Mouse (Mus musculus) midbrain, postnatal 0 days (tissue): Measurements from ENCODE around the gene Psen2. TPM values are rescaled to one million over a fixed set of nuclear protein-coding genes. Genes with fewer than 3 reads are reported as not detected.
A peak's percentile ranks its signal among the peaks of the same experiment; 100 is the strongest.

Experiments
- ATAC-seq: fragments of 200-750 bp; cut with Nextera tagmentation; 2 replicates; pipeline ENCODE4 v1.8.0; 2017; ENCODE audit warnings: moderate number of reproducible peaks, mild to moderate bottlenecking, moderate TSS enrichment, moderate library complexity; ENCODE audit not compliant: low FRiP score
- DNase-seq: peaks from one replicate; pipeline ENCODE4 v3.0.0-alpha.2; 2015; ENCODE audit warnings: low spot score
- H3K27ac ChIP-seq: fragments of 300-500 bp; sonication (generic); 2 replicates; pipeline ENCODE4 v1.5.1; 2014; ENCODE audit warnings: low read depth, mild to moderate bottlenecking, low read length, mixed read lengths
- H3K27me3 ChIP-seq: fragments of 300-500 bp; sonication (generic); 2 replicates; pipeline ENCODE4 v1.6.1; 2014; ENCODE audit warnings: low read length, control low read depth, mixed read lengths; ENCODE audit not compliant: insufficient read depth
- H3K36me3 ChIP-seq: fragments of 300-500 bp; sonication (generic); 2 replicates; pipeline ENCODE4 v1.6.1; 2014; ENCODE audit warnings: low read length, control low read depth, mixed read lengths; ENCODE audit not compliant: insufficient read depth
- H3K4me1 ChIP-seq: fragments of 300-500 bp; sonication (generic); 2 replicates; pipeline ENCODE4 v1.6.1; 2014; ENCODE audit warnings: mild to moderate bottlenecking, control low read depth, antibody characterized with exemption, low read length, mixed read lengths; ENCODE audit not compliant: insufficient read depth
- H3K4me2 ChIP-seq: fragments of 300-500 bp; sonication (generic); 2 replicates; pipeline ENCODE4 v1.6.1; 2014; ENCODE audit warnings: low read depth, mild to moderate bottlenecking, low read length, mixed read lengths; ENCODE audit not compliant: poor library complexity, severe bottlenecking
- H3K4me3 ChIP-seq: fragments of 300-500 bp; sonication (generic); 2 replicates; pipeline ENCODE4 v1.5.1; 2014; ENCODE audit warnings: low read depth, mild to moderate bottlenecking, low read length, moderate library complexity
- H3K9ac ChIP-seq: fragments of 300-500 bp; sonication (generic); replicated peaks from 2 replicates; pipeline ENCODE4 v1.6.1; 2014; ENCODE audit warnings: mild to moderate bottlenecking, low read length, moderate library complexity, mixed read lengths; ENCODE audit not compliant: poor library complexity, severe bottlenecking
- H3K9me3 ChIP-seq: fragments of 300-500 bp; sonication (generic); 2 replicates; pipeline ENCODE4 v1.6.1; 2016; ENCODE audit warnings: low read length, control low read depth
- CTCF ChIP-seq: IDR thresholded peaks from 2 replicates; pipeline ENCODE4 v1.5.1; 2016; ENCODE audit warnings: antibody characterized with exemption, mild to moderate bottlenecking
- WGBS: fragments of 180-500 bp; shearing (Covaris S2); extraction: QIAGEN DNeasy Blood & Tissue Kit; methylation state at CpG from one replicate; pipeline ENCODE4 v1.1.7; 2014; 5-methylcytosine and 5-hydroxymethylcytosine counted together
- polyA plus RNA-seq: library from polyadenylated mRNA; unstranded; fragments of >200 nt; fragmentation: Nextera tagmentation; extraction: Ambion mirVana; gene quantifications from 2 replicates; pipeline ENCODE4 v1.2.1, GENCODE M21; 2015
- total RNA-seq: library from RNA; depleted of rRNA; stranded (reverse); fragments of >200 nt; gene quantifications from 2 replicates; pipeline ENCODE4 v1.2.3, GENCODE M21; 2014

Gene Psen2
- total and polyA plus RNA-seq, 2 experiments from 2014 or later: 22.0 to 32.1 TPM

- WGBS: 18% methylated on average over 20 of the region's 20 CpGs
- DNase-seq (peak; percentile 69), ATAC-seq (peak; percentile 36; the same call in 1 of the 2 replicates)
- Histone ChIP-seq H3K36me3 (no peaks in the 10 kb centered on the region), H3K4me2 (peak overlapping the region; percentile 18), H3K27ac (no peak overlapping the region), H3K27me3 (no peaks in the 10 kb centered on the region), H3K4me3 (no peak overlapping the region), H3K4me1 (peaks cover 3% of the 10 kb centered on the region; the same call in 1 of the 2 replicates), H3K9me3 (no peaks in the 10 kb centered on the region), H3K9ac (0 out of 2 replicates have a peak overlapping the region, but pooled peaks have one; percentile 5)
- TF ChIP-seq CTCF: peak; percentile 25
These were observed 13.4 kb downstream of the Psen2 start for GRCm38 (mm10) chr1:180249666-180250440.

- Histone ChIP-seq H3K27ac (no peak overlapping the region), H3K4me2 (no peak overlapping the region), H3K27me3 (no peaks in the 10 kb centered on the region), H3K9ac (no peak overlapping the region), H3K9me3 (no peaks in the 10 kb centered on the region), H3K4me1 (no peaks in the 10 kb centered on the region), H3K4me3 (no peak overlapping the region), H3K36me3 (no peaks in the 10 kb centered on the region)
- no peak for TF ChIP-seq CTCF
- DNase-seq: no peak
- no peak for ATAC-seq
- 90% methylated on average over 7 of the region's 7 CpGs for WGBS
These were observed 14.6 kb downstream of the Psen2 start for GRCm38 (mm10) chr1:180248593-180249146.

- H3K36me3 ChIP-seq: no peaks in the 10 kb centered on the region
- no peaks in the 10 kb centered on the region for H3K4me1 ChIP-seq
- H3K27me3 ChIP-seq: no peaks in the 10 kb centered on the region
- ATAC-seq: no peak
- no peak overlapping the region for H3K4me3 ChIP-seq
- no peak for DNase-seq
- H3K4me2 ChIP-seq: no peak overlapping the region
- TF ChIP-seq CTCF: no peak
- H3K27ac ChIP-seq: no peak overlapping the region
- WGBS: 80% methylated on average over 7 of the region's 7 CpGs
- no peaks in the 10 kb centered on the region for H3K9me3 ChIP-seq
- no peak overlapping the region for H3K9ac ChIP-seq
These were observed 15.3 kb downstream of the Psen2 start for GRCm38 (mm10) chr1:180247901-180248300.

GRCm38 (mm10) chr1:180245741-180246507 is 17.3 kb downstream of the Psen2 start:
- no peak overlapping the region for H3K27ac ChIP-seq
- no peak overlapping the region for H3K9ac ChIP-seq
- DNase-seq (no peak), ATAC-seq (no peak)
- no peak overlapping the region for H3K4me3 ChIP-seq
- H3K36me3 ChIP-seq: no peaks in the 10 kb centered on the region
- no peaks in the 10 kb centered on the region for H3K27me3 ChIP-seq
- no peaks in the 10 kb centered on the region for H3K4me1 ChIP-seq
- 88% methylated on average over 13 of the region's 13 CpGs for WGBS
- TF ChIP-seq CTCF: no peak
- no peak overlapping the region for H3K4me2 ChIP-seq
- no peaks in the 10 kb centered on the region for H3K9me3 ChIP-seq

- H3K36me3 ChIP-seq: peaks cover 18% of the 10 kb centered on the region
- no peak overlapping the region for H3K27ac ChIP-seq
- ATAC-seq (0 out of 2 replicates have a peak, but pooled peaks have one; percentile 20), DNase-seq (no peak)
- H3K27me3 ChIP-seq: no peaks in the 10 kb centered on the region
- H3K4me2 ChIP-seq: no peak overlapping the region
- H3K4me3 ChIP-seq: no peak overlapping the region
- H3K9ac ChIP-seq: no peak overlapping the region
- no peaks in the 10 kb centered on the region for H3K4me1 ChIP-seq
- 32% methylated on average over 3 of the region's 3 CpGs for WGBS
- TF ChIP-seq CTCF: no peak
- no peaks in the 10 kb centered on the region for H3K9me3 ChIP-seq
These were observed 31.5 kb downstream of the Psen2 start for GRCm38 (mm10) chr1:180231729-180232128.
